Mouse (Mus musculus) erythroblast, embryonic 14.5 days (primary cell): ENCODE measurements around the gene Asb2.

ENCODE experiments used
- GATA1 ChIP-seq: IDR thresholded peaks from 2 replicates; pipeline ENCODE4 v1.6.1; 2012; ENCODE audit warnings: low read length, inconsistent platforms, mixed read lengths
- TAL1 ChIP-seq: IDR thresholded peaks from 3 replicates; pipeline ENCODE4 v1.6.1; 2012; ENCODE audit warnings: low read length, inconsistent platforms, mixed read lengths

- no peak for TF ChIP-seq GATA1
- TF ChIP-seq TAL1 = no peak
Observed at GRCm38 (mm10) chr12:103311921-103312320, 43.9 kb downstream of the Asb2 start.
